Mouse (Mus musculus) cortical plate, adult 2 months (tissue): ENCODE measurements around the gene Tesc.

Experiments used
- CTCF ChIP-seq: fragments of 200-500 bp; IDR thresholded peaks from 2 replicates; pipeline ENCODE4 v1.5.1; 2011; ENCODE audit warnings: mild to moderate bottlenecking, control low read depth, low read length; ENCODE audit not compliant: insufficient read depth; ENCODE audit errors: extremely low read depth
- POLR2A ChIP-seq: fragments of 200-500 bp; IDR thresholded peaks from 2 replicates; pipeline ENCODE4 v1.6.1; 2011; ENCODE audit warnings: mild to moderate bottlenecking, low read length, control low read depth; ENCODE audit not compliant: insufficient read depth; ENCODE audit errors: extremely low read depth

- TF ChIP-seq CTCF (no peak), POLR2A (no peak)
Measured at GRCm38 (mm10) chr5:118015028-118015427, 12.5 kb upstream of the Tesc start.
